Mouse (Mus musculus) MEL (cell line): Measurements from ENCODE around the gene Relt. TPM values are rescaled to one million over a fixed set of nuclear protein-coding genes. Genes with fewer than 3 reads are reported as not detected.

ENCODE experiments used
- DNase-seq: peaks from one replicate; pipeline ENCODE4 v3.0.0; 2011; ENCODE audit warnings: low read depth, low spot score
- H3K27ac ChIP-seq: 2 replicates; pipeline ENCODE4 v1.5.1; 2012; ENCODE audit warnings: low read depth, mild to moderate bottlenecking, control low read depth, low read length, moderate library complexity; ENCODE audit not compliant: control insufficient read depth
- H3K27me3 ChIP-seq, 2 experiments: fragments of 150-350 bp in 1 of 2; sonication (generic) in 1 of 2; 2 replicates each; pipeline ENCODE4 v1.6.1; 2012; ENCODE audit warnings: low read length in 2 of 2, mild to moderate bottlenecking in 2 of 2, improper control_type of control experiment in 1 of 2, moderate library complexity in 1 of 2; ENCODE audit not compliant: insufficient read depth in 2 of 2, control insufficient read depth in 1 of 2
- H3K36me3 ChIP-seq, 2 experiments: 2 replicates each; pipeline ENCODE4 v1.6.1; 2012 to 2014; ENCODE audit warnings: low read length in 2 of 2, improper control_type of control experiment in 1 of 2, inconsistent platforms in 1 of 2, mild to moderate bottlenecking in 1 of 2; ENCODE audit not compliant: insufficient read depth in 2 of 2, control insufficient read depth in 1 of 2
- H3K4me1 ChIP-seq, 2 experiments: fragments of 150-350 bp in 1 of 2; sonication (generic) in 1 of 2; 2 replicates each; pipeline ENCODE4 v1.6.1; 2012; ENCODE audit warnings: low read length in 2 of 2, improper control_type of control experiment in 1 of 2, mild to moderate bottlenecking in 1 of 2; ENCODE audit not compliant: insufficient read depth in 2 of 2, control insufficient read depth in 1 of 2
- H3K4me3 ChIP-seq, 2 experiments: fragments of 150-350 bp in 1 of 2; sonication (generic) in 1 of 2; 2 replicates each; pipeline ENCODE4 v1.5.1; 2012; ENCODE audit warnings: low read depth in 2 of 2, low read length in 2 of 2, mild to moderate bottlenecking in 2 of 2, moderate library complexity in 2 of 2, control low read depth in 1 of 2, improper control_type of control experiment in 1 of 2; ENCODE audit not compliant: control insufficient read depth in 1 of 2, insufficient read depth in 1 of 2
- H3K79me2 ChIP-seq: 2 replicates; pipeline ENCODE4 v1.6.1; 2012; ENCODE audit warnings: mild to moderate bottlenecking, low read length, moderate library complexity; ENCODE audit not compliant: control insufficient read depth, poor library complexity, insufficient read depth
- H3K9ac ChIP-seq: 2 replicates; pipeline ENCODE4 v1.6.1; 2012; ENCODE audit warnings: low read depth, mild to moderate bottlenecking, control low read depth, low read length, moderate library complexity; ENCODE audit not compliant: control insufficient read depth, poor library complexity, severe bottlenecking
- H3K9me3 ChIP-seq: fragments of 150-350 bp; sonication (generic); replicated peaks from 2 replicates; pipeline ENCODE4 v1.6.1; 2012; ENCODE audit warnings: mild to moderate bottlenecking, low read length, improper control_type of control experiment, moderate library complexity; ENCODE audit not compliant: insufficient read depth
- BHLHE40 ChIP-seq: IDR thresholded peaks from 2 replicates; pipeline ENCODE4 v1.6.1; 2012; ENCODE audit warnings: low read depth, mild to moderate bottlenecking, inconsistent platforms, low read length, improper control_type of control experiment, borderline replicate concordance
- CTCF ChIP-seq, 3 experiments: IDR thresholded peaks in 2 of 3; conservative IDR thresholded peaks in 1 of 3; 2 replicates each; pipeline ENCODE4 v1.5.1; 2011 to 2012; ENCODE audit warnings: low read length in 3 of 3, low read depth in 2 of 3, mild to moderate bottlenecking in 2 of 3, improper control_type of control experiment in 1 of 3, inconsistent platforms in 1 of 3, mixed read lengths in 1 of 3, moderate library complexity in 1 of 3; ENCODE audit not compliant: control insufficient read depth in 1 of 3, insufficient read depth in 1 of 3, poor library complexity in 1 of 3, severe bottlenecking in 1 of 3
- E2F4 ChIP-seq: IDR thresholded peaks from 2 replicates; pipeline ENCODE4 v1.6.1; 2011; ENCODE audit warnings: low read depth, low read length, improper control_type of control experiment, borderline replicate concordance
- ELF1 ChIP-seq: IDR thresholded peaks from 2 replicates; pipeline ENCODE4 v1.6.1; 2014; ENCODE audit warnings: low read depth, mild to moderate bottlenecking, inconsistent platforms, low read length, improper control_type of control experiment, moderate library complexity
- HCFC1 ChIP-seq: IDR thresholded peaks from 2 replicates; pipeline ENCODE4 v1.6.1; 2012; ENCODE audit warnings: low read depth, mild to moderate bottlenecking, inconsistent platforms, low read length, improper control_type of control experiment, moderate library complexity
- JUND ChIP-seq: IDR thresholded peaks from 2 replicates; pipeline ENCODE4 v1.6.1; 2011; ENCODE audit warnings: low read depth, mild to moderate bottlenecking, improper control_type of control experiment, low read length
- MAFK ChIP-seq: IDR thresholded peaks from 2 replicates; pipeline ENCODE4 v1.6.1; 2011; ENCODE audit warnings: low read depth, mild to moderate bottlenecking, low read length, improper control_type of control experiment, borderline replicate concordance
- MYB ChIP-seq: IDR thresholded peaks from 2 replicates; pipeline ENCODE4 v1.6.1; 2011; ENCODE audit warnings: mild to moderate bottlenecking, low read depth, low read length, improper control_type of control experiment
- POLR2AphosphoS5 ChIP-seq: IDR thresholded peaks from 2 replicates; pipeline ENCODE4 v1.6.1; 2012; ENCODE audit warnings: low read depth, borderline replicate concordance, mild to moderate bottlenecking, inconsistent platforms, low read length, moderate library complexity, mixed read lengths
- RAD21 ChIP-seq: IDR thresholded peaks from 2 replicates; pipeline ENCODE4 v1.6.1; 2011; ENCODE audit warnings: mild to moderate bottlenecking, low read depth, low read length, improper control_type of control experiment
- SIN3A ChIP-seq: IDR thresholded peaks from 2 replicates; pipeline ENCODE4 v1.6.1; 2012; ENCODE audit warnings: low read length, improper control_type of control experiment, inconsistent platforms
- SMC3 ChIP-seq: IDR thresholded peaks from 2 replicates; pipeline ENCODE4 v1.6.1; 2011; ENCODE audit warnings: low read depth, low read length, improper control_type of control experiment
- TAL1 ChIP-seq: IDR thresholded peaks from 2 replicates; pipeline ENCODE4 v1.6.1; 2012; ENCODE audit warnings: mild to moderate bottlenecking, inconsistent platforms, low read length, moderate library complexity, mixed read lengths
- UBTF ChIP-seq: IDR thresholded peaks from 2 replicates; pipeline ENCODE4 v1.6.1; 2012; ENCODE audit warnings: low read depth, mild to moderate bottlenecking, inconsistent platforms, low read length, improper control_type of control experiment, moderate library complexity, borderline replicate concordance; ENCODE audit not compliant: insufficient read depth
- USF1 ChIP-seq: IDR thresholded peaks from 2 replicates; pipeline ENCODE4 v1.6.1; 2014; ENCODE audit warnings: low read depth, mild to moderate bottlenecking, inconsistent platforms, low read length, improper control_type of control experiment, moderate library complexity
- ZC3H11A ChIP-seq: IDR thresholded peaks from 2 replicates; pipeline ENCODE4 v1.6.1; 2012; ENCODE audit warnings: low read depth, mild to moderate bottlenecking, inconsistent platforms, low read length, improper control_type of control experiment
- ZNF384 ChIP-seq: IDR thresholded peaks from 2 replicates; pipeline ENCODE4 v1.6.1; 2012; ENCODE audit warnings: low read depth, mild to moderate bottlenecking, inconsistent platforms, low read length, improper control_type of control experiment
- polyA plus RNA-seq, 2 experiments: library from polyadenylated mRNA; stranded (reverse) in 1 of 2; unstranded in 1 of 2; fragments of >175 nt in 1 of 2; fragments of >200 nt in 1 of 2; gene quantifications; 2 replicates each; pipeline versions ENCODE4 v1.2.1 to v1.2.4; 2012; ENCODE audit warnings: low replicate concordance in 2 of 2, low read depth in 1 of 2; ENCODE audit not compliant: insufficient read length in 2 of 2, insufficient read depth in 1 of 2, missing spikeins in 1 of 2
- total RNA-seq: library from RNA; depleted of rRNA; stranded (reverse); fragments of 300-350 nt; gene quantifications from 2 replicates; pipeline ENCODE4 v1.2.3, GENCODE M21; 2012

Relt gene
- total and polyA plus RNA-seq, 3 experiments: 29.6 to 37.1 TPM; not detected in 1

GRCm38 (mm10) chr7:100851481-100852356, 11.5 kb downstream of the Relt start:
- TF ChIP-seq ZNF384 (no peak), HCFC1 (no peak), BHLHE40 (no peak), SMC3 (no peak), UBTF (no peak), SIN3A (no peak), JUND (no peak)
- TF ChIP-seq, all 39 proteins: peak for 0
- DNase-seq: no peak
- H3K9ac ChIP-seq: no peak overlapping the region
- H3K27ac ChIP-seq: no peak overlapping the region
- peaks cover 5 to 21% of the 10 kb centered on the region in 2 experiments for H3K36me3 ChIP-seq
- peaks cover 12 to 26% of the 10 kb centered on the region in 2 experiments for H3K4me1 ChIP-seq
- H3K79me2 ChIP-seq: peaks cover 14% of the 10 kb centered on the region
- H3K4me3 ChIP-seq: no peak overlapping the region
- H3K27me3 ChIP-seq: no peaks in the 10 kb centered on the region
- no peaks in the 10 kb centered on the region for H3K9me3 ChIP-seq

- no peak overlapping the region for H3K4me3 ChIP-seq
- peaks cover 5 to 25% of the 10 kb centered on the region in 2 experiments for H3K36me3 ChIP-seq
- peaks cover 5% of the 10 kb centered on the region; the same call in 1 of the 2 replicates for H3K79me2 ChIP-seq
- H3K27ac ChIP-seq: no peak overlapping the region
- no peaks in the 10 kb centered on the region for H3K27me3 ChIP-seq
- DNase-seq: no peak
- TF ChIP-seq JUND (no peak), ELF1 (no peak)
- H3K4me1 ChIP-seq: peaks cover 22 to 28% of the 10 kb centered on the region in 2 experiments
- no peak overlapping the region for H3K9ac ChIP-seq
- no peaks in the 10 kb centered on the region for H3K9me3 ChIP-seq
Observed at GRCm38 (mm10) chr7:100849508-100849907, 13.7 kb downstream of the Relt start.

GRCm38 (mm10) chr7:100848744-100849143, 14.5 kb downstream of the Relt start:
- peaks cover 5 to 21% of the 10 kb centered on the region in 2 experiments for H3K36me3 ChIP-seq
- no peak overlapping the region for H3K4me3 ChIP-seq
- H3K27ac ChIP-seq: no peak overlapping the region
- H3K27me3 ChIP-seq: no peaks in the 10 kb centered on the region
- no peaks in the 10 kb centered on the region for H3K9me3 ChIP-seq
- H3K9ac ChIP-seq: no peak overlapping the region
- H3K79me2 ChIP-seq: no peaks in the 10 kb centered on the region; the same call in 1 of the 2 replicates
- peak; percentile 73 for DNase-seq
- peaks cover 20 to 28% of the 10 kb centered on the region in 2 experiments for H3K4me1 ChIP-seq
- TF ChIP-seq MAFK (no peak), E2F4 (no peak), CTCF (IDR thresholded peaks at IDR 0.05 in 2 of 3, conservative IDR thresholded peaks at IDR 0.05 in 1 of 3; ENCODE audit: control insufficient read depth in 1 of 3, insufficient read depth in 1 of 3, low read depth in 2 of 3, low read length in 3 of 3, poor library complexity in 1 of 3, severe bottlenecking in 1 of 3) (peak; percentile 72 to 84 (median 83)), ZNF384 (peak; percentile 46), MYB (no peak), RAD21 (peak; percentile 83), JUND (no peak), SMC3 (peak; percentile 77), TAL1 (no peak), POLR2AphosphoS5 (no peak), ZC3H11A (peak; percentile 79), USF1 (no peak)
